Mouse (Mus musculus): ENCODE measurements at regions not wholly inside any gene's neighbourhood (a gene's known extent, or its start where the extent isn't known, plus 50 kb on each side); places are given as distances from the start of the nearest gene placed in this dataset.

- no peak for DNase-seq (ENCODE audit: low spot score)
These were observed 145.1 kb downstream of the Pcdh10 start for GRCm38 (mm10) chr3:45523281-45523680.

GRCm38 (mm10) chr3:45547091-45547490 is 168.9 kb downstream of the Pcdh10 start:
- no peak for DNase-seq (ENCODE audit: low spot score)

GRCm38 (mm10) chr3:45555736-45556135 is 177.5 kb downstream of the Pcdh10 start:
- peak; percentile 8 for DNase-seq (ENCODE audit: low spot score)

- no peak for DNase-seq (ENCODE audit: low spot score)
These were observed 194.8 kb downstream of the Pcdh10 start for GRCm38 (mm10) chr3:45572995-45573394.

GRCm38 (mm10) chr3:45577035-45577434 is 198.8 kb downstream of the Pcdh10 start:
- DNase-seq (ENCODE audit: low spot score), result no peak

- DNase-seq (ENCODE audit: low spot score), result no peak
These were observed 215.4 kb downstream of the Pcdh10 start for GRCm38 (mm10) chr3:45593561-45593960.

GRCm38 (mm10) chr3:45602278-45602677 is 224.1 kb downstream of the Pcdh10 start:
- no peak for DNase-seq (ENCODE audit: low spot score)

- no peak for DNase-seq (ENCODE audit: low spot score)
These were observed 225.0 kb downstream of the Pcdh10 start for GRCm38 (mm10) chr3:45603151-45603550.

- no peak for DNase-seq (ENCODE audit: low spot score)
These were observed 242.5 kb downstream of the Pcdh10 start for GRCm38 (mm10) chr3:45620729-45621128.

- no peak for DNase-seq (ENCODE audit: low spot score)
These were observed 267.8 kb downstream of the Pcdh10 start for GRCm38 (mm10) chr3:45645856-45646450.

- DNase-seq (ENCODE audit: low spot score), result no peak
These were observed 271.2 kb downstream of the Pcdh10 start for GRCm38 (mm10) chr3:45649361-45649760.

GRCm38 (mm10) chr3:45657023-45657422 is 278.8 kb downstream of the Pcdh10 start:
- DNase-seq (ENCODE audit: low spot score), result no peak

GRCm38 (mm10) chr3:45658093-45658776 is 280.0 kb downstream of the Pcdh10 start:
- DNase-seq (ENCODE audit: low spot score), result no peak

- no peak for DNase-seq (ENCODE audit: low spot score)
These were observed 280.9 kb downstream of the Pcdh10 start for GRCm38 (mm10) chr3:45659052-45659451.

- no peak for DNase-seq (ENCODE audit: low spot score)
These were observed 292.2 kb downstream of the Pcdh10 start for GRCm38 (mm10) chr3:45670434-45670833.

- DNase-seq (ENCODE audit: low spot score), result no peak
These were observed 299.5 kb downstream of the Pcdh10 start for GRCm38 (mm10) chr3:45677672-45678071.

- no peak for DNase-seq (ENCODE audit: low spot score)
These were observed 303.2 kb downstream of the Pcdh10 start for GRCm38 (mm10) chr3:45681410-45681809.

- DNase-seq (ENCODE audit: low spot score), result no peak
These were observed 329.7 kb downstream of the Pcdh10 start for GRCm38 (mm10) chr3:45707891-45708290.
